ENCODE assay signal across 17 mouse cellular contexts in genomic region chr13:15537206-15537605, GRCm38 (mm10).
DNase-seq lines count a peak whose midpoint lies in the region; ATAC-seq and TF ChIP-seq lines count a peak whose summit lies in the region.
"Had no signal": no experiment of that assay in that cellular context is flagged by ENCODE, and none has a peak within 500 bp of the region (broad histone marks: within the 10 kb centered on the region; RNA-seq: fewer than 3 reads in every experiment).

No protein-coding gene starts in this region.

- TF ChIP-seq CTCF in forebrain, postnatal 0 days (IDR thresholded peaks at IDR 0.05; ENCODE audit: low read depth) = no peak
- TF ChIP-seq CTCF in Patski (IDR thresholded peaks at IDR 0.05) = no peak

- H3K9me3 ChIP-seq in forebrain, embryonic 10.5 days = no peaks in the 10 kb centered on the region
- H3K9me3 ChIP-seq in forebrain, postnatal 0 days (ENCODE audit: low read length) = no peaks in the 10 kb centered on the region
- no peaks in the 10 kb centered on the region for H3K9me3 ChIP-seq in kidney, embryonic 16.5 days (ENCODE audit: low read length)
- no peaks in the 10 kb centered on the region for H3K9me3 ChIP-seq in forebrain, embryonic 13.5 days (replicated peaks)
- H3K9me3 ChIP-seq: heart, embryonic 15.5 days; limb, embryonic 15.5 days; midbrain, embryonic 12.5 days had no signal

- H3K4me1 ChIP-seq in forebrain, embryonic 10.5 days = peaks cover 68% of the 10 kb centered on the region
- H3K4me1 ChIP-seq in forebrain, postnatal 0 days (ENCODE audit: insufficient read depth) = no peaks in the 10 kb centered on the region
- H3K4me1 ChIP-seq in kidney, embryonic 16.5 days (ENCODE audit: insufficient read depth, low read length) = peaks cover 24% of the 10 kb centered on the region
- peaks cover 45% of the 10 kb centered on the region for H3K4me1 ChIP-seq in forebrain, embryonic 13.5 days

- peak overlapping the region; percentile 48; the same call in 1 of the 2 replicates for H3K27ac ChIP-seq in forebrain, embryonic 10.5 days
- no peak overlapping the region for H3K27ac ChIP-seq in forebrain, postnatal 0 days (ENCODE audit: low read depth, low read length)
- H3K27ac ChIP-seq in kidney, embryonic 16.5 days (ENCODE audit: low read length) = peak overlapping the region; percentile 56; the same call in 1 of the 2 replicates
- H3K27ac ChIP-seq in forebrain, embryonic 13.5 days = peak overlapping the region; percentile 35
- H3K27ac ChIP-seq: heart, embryonic 15.5 days; midbrain, embryonic 12.5 days had no signal

- no peak overlapping the region for H3K4me3 ChIP-seq in forebrain, embryonic 10.5 days
- H3K4me3 ChIP-seq in forebrain, postnatal 0 days (ENCODE audit: low read depth, low read length) = no peak overlapping the region
- no peak overlapping the region for H3K4me3 ChIP-seq in kidney, embryonic 16.5 days (ENCODE audit: low read length)
- no peak overlapping the region for H3K4me3 ChIP-seq in forebrain, embryonic 13.5 days
- H3K4me3 ChIP-seq: heart, embryonic 15.5 days; limb, embryonic 15.5 days; midbrain, embryonic 12.5 days had no signal

- no peaks in the 10 kb centered on the region for H3K27me3 ChIP-seq in forebrain, embryonic 10.5 days (ENCODE audit: poor library complexity, severe bottlenecking)
- H3K27me3 ChIP-seq in forebrain, postnatal 0 days (ENCODE audit: insufficient read depth, low read length) = no peaks in the 10 kb centered on the region
- no peaks in the 10 kb centered on the region for H3K27me3 ChIP-seq in kidney, embryonic 16.5 days (ENCODE audit: insufficient read depth, low read length)
- H3K27me3 ChIP-seq in Patski = no peaks in the 10 kb centered on the region
- H3K27me3 ChIP-seq in forebrain, embryonic 13.5 days = no peaks in the 10 kb centered on the region
- H3K27me3 ChIP-seq: heart, embryonic 15.5 days; limb, embryonic 15.5 days; midbrain, embryonic 12.5 days had no signal

- POLR2A ChIA-PET in Patski (lab: Charles Lee) = no interaction called here

- no peak overlapping the region for H3K4me2 ChIP-seq in forebrain, postnatal 0 days (ENCODE audit: low read depth)
- H3K4me2 ChIP-seq in kidney, embryonic 16.5 days (replicated peaks; ENCODE audit: low read depth, low read length) = no peak overlapping the region
- H3K4me2 ChIP-seq in forebrain, embryonic 13.5 days = no peak overlapping the region
- H3K4me2 ChIP-seq: heart, embryonic 15.5 days; limb, embryonic 15.5 days; midbrain, embryonic 12.5 days had no signal

- in situ Hi-C loops in Patski (cut with MboI; ENCODE audit: low pct_unique_long_range_greater_than_20kb) = no loop called here

- H3K36me3 ChIP-seq in forebrain, embryonic 10.5 days (replicated peaks) = peaks cover 29% of the 10 kb centered on the region
- H3K36me3 ChIP-seq in forebrain, postnatal 0 days (ENCODE audit: insufficient read depth) = no peaks in the 10 kb centered on the region
- no peaks in the 10 kb centered on the region for H3K36me3 ChIP-seq in kidney, embryonic 16.5 days (ENCODE audit: insufficient read depth, low read length)
- no peaks in the 10 kb centered on the region for H3K36me3 ChIP-seq in forebrain, embryonic 13.5 days (ENCODE audit: poor library complexity, severe bottlenecking)
- H3K36me3 ChIP-seq: heart, embryonic 15.5 days; limb, embryonic 15.5 days; midbrain, embryonic 12.5 days had no signal

- WGBS in forebrain, embryonic 10.5 days = 54% methylated on average over 5 of the region's 5 CpGs
- WGBS in forebrain, postnatal 0 days = 29% methylated on average over 5 of the region's 5 CpGs
- 27% methylated on average over 5 of the region's 5 CpGs for WGBS in kidney, embryonic 16.5 days
- 30% methylated on average over 5 of the region's 5 CpGs for WGBS in forebrain, embryonic 13.5 days

- ATAC-seq in forebrain, postnatal 0 days = no peak
- peak; percentile 85 for ATAC-seq in kidney, embryonic 16.5 days (ENCODE audit: low FRiP score, low TSS enrichment)
- peak; percentile 83 for ATAC-seq in Patski
- ATAC-seq in forebrain, embryonic 13.5 days = peak; percentile 48

- no peak for DNase-seq in forebrain, embryonic 10.5 days (ENCODE audit: extremely low spot score, low spot score)
- no peak for DNase-seq in forebrain, postnatal 0 days
- no peak for DNase-seq in kidney, adult 11 months
- DNase-seq in Patski (ENCODE audit: low read depth, low spot score) = peak; percentile 76
- no peak for DNase-seq in Muller cell, postnatal 12 days (ENCODE audit: inconsistent ontology term)
- DNase-seq in T-cell, adult 2 months (ENCODE audit: low spot score) = no peak
- DNase-seq: adrenal gland, adult 8-10 months; cerebellum, adult 11 months; embryo, embryonic 11 days; lung, postnatal 36 days; spleen, adult 18-20 months; thymus, adult 18-20 months had no signal

- no peak overlapping the region for H3K9ac ChIP-seq in forebrain, postnatal 0 days
- no peak overlapping the region for H3K9ac ChIP-seq in kidney, embryonic 16.5 days (replicated peaks; ENCODE audit: low read length)
- H3K9ac ChIP-seq in forebrain, embryonic 13.5 days = no peak overlapping the region
- H3K9ac ChIP-seq: heart, embryonic 15.5 days; limb, embryonic 15.5 days; midbrain, embryonic 12.5 days had no signal

- CTCF ChIA-PET in Patski (lab: Charles Lee) = interaction anchor here (1.3 to 1.6 kb wide), 2 partner anchors 79 to 178 kb away, joined by 4 to 5 read pairs; no protein-coding TSS in a partner anchor
